Mouse (Mus musculus): Measurements from ENCODE around the gene Hist1h2an. TPM values are rescaled to one million over a fixed set of nuclear protein-coding genes. Genes with fewer than 3 reads are reported as not detected.
A peak's percentile ranks its signal among the peaks of the same experiment; 100 is the strongest.

Hist1h2an gene
- polyA plus RNA-seq, 1 experiment from 2014 or later = 1.3 TPM

GRCm38 (mm10) chr13:21749387-21750158 lies 37.4 kb downstream of the Hist1h2an start:
- TF ChIP-seq EP300 (IDR thresholded peaks at IDR 0.05) (no peak), CTCF (IDR thresholded peaks at IDR 0.05) (no peak)
- WGBS = 2% methylated on average over 5 of the region's 5 CpGs
- Histone ChIP-seq H3K27me3 (replicated peaks; ENCODE audit: insufficient read depth, low read length) (no peaks in the 10 kb centered on the region), H3K4me1 (ENCODE audit: insufficient read depth, low read depth, low read length) (peaks cover 7% of the 10 kb centered on the region), H3K9me3 (ENCODE audit: low read length) (no peaks in the 10 kb centered on the region), H3K9ac (replicated peaks; ENCODE audit: low read depth) (peak overlapping the region; percentile 32; the same call in 1 of the 2 replicates), H3K27ac (ENCODE audit: low read length) (no peak overlapping the region), H3K36me3 (ENCODE audit: insufficient read depth, low read length) (no peaks in the 10 kb centered on the region), H3K4me2 (replicated peaks; ENCODE audit: low read depth, low read length) (peak overlapping the region; percentile 56), H3K4me3 (ENCODE audit: low read depth, low read length) (peak overlapping the region; percentile 39)
- ATAC-seq = no peak
- DNase-seq (ENCODE audit: low spot score) = no peak

DNA sequence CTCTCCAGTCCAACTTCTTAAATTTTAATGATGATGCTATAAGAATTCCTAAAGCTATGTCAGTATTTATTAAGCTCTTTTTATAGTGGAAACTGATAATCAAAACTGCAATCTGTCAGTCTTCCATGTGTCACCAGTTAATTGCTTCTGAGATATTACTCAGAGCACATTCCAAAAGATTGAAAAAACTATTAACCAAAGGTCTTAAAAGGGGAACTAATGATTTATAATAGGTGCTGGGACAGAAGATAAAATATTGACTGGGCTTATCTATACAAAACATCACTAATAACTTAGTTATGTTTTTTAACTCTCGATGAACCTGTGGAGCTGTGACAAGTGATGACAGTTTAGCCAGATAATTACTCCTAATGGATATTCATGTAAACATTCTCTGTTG lies 42.0 kb downstream of the Hist1h2an start:
- DNase-seq (ENCODE audit: low spot score) (no peak), ATAC-seq (no peak)
- Histone ChIP-seq H3K36me3 (ENCODE audit: insufficient read depth, low read length) (no peaks in the 10 kb centered on the region), H3K27me3 (replicated peaks; ENCODE audit: insufficient read depth, low read length) (no peaks in the 10 kb centered on the region), H3K27ac (ENCODE audit: low read length) (no peak overlapping the region), H3K4me3 (ENCODE audit: low read depth, low read length) (no peak overlapping the region), H3K4me2 (replicated peaks; ENCODE audit: low read depth, low read length) (no peak overlapping the region), H3K9ac (replicated peaks; ENCODE audit: low read depth) (no peak overlapping the region), H3K9me3 (ENCODE audit: low read length) (no peaks in the 10 kb centered on the region), H3K4me1 (ENCODE audit: insufficient read depth, low read depth, low read length) (peaks cover 7% of the 10 kb centered on the region; the same call in 1 of the 2 replicates)
- WGBS = 51% methylated on average over 1 of the region's 1 CpGs
- TF ChIP-seq EP300 (IDR thresholded peaks at IDR 0.05) = no peak
- no peak for TF ChIP-seq CTCF (IDR thresholded peaks at IDR 0.05)

Small RNA genes lying within 50 kb of the gene (microRNA-seq; reads per million reads assigned to microRNA genes)
- gene Gm19658 = not detected
- gene Gm44346 = not detected
- gene Gm44454 = not detected
- gene Gm44466 = not detected

Other genes starting within 250 kb of the Hist1h2an start
- gene Olfr1366, start 244.4 kb downstream of the Hist1h2an start, polyA plus RNA-seq (2015; fragmentation: Nextera tagmentation; extraction: Ambion mirVana) = 0.06 TPM in 1 of 2 replicates, not detected in the other
- 0.05 TPM in 1 of 2 replicates, not detected in the other for gene Olfr1535, start 227.3 kb downstream of the Hist1h2an start, polyA plus RNA-seq (2015; fragmentation: Nextera tagmentation; extraction: Ambion mirVana)
- not detected in 2 replicates for gene Olfr1364, start 205.5 kb downstream of the Hist1h2an start, polyA plus RNA-seq (2015; fragmentation: Nextera tagmentation; extraction: Ambion mirVana)
- gene Olfr1362, start 173.2 kb downstream of the Hist1h2an start, polyA plus RNA-seq (2015; fragmentation: Nextera tagmentation; extraction: Ambion mirVana) = not detected in 2 replicates
- not detected in 2 replicates for gene Olfr11, start 144.7 kb downstream of the Hist1h2an start, polyA plus RNA-seq (2015; fragmentation: Nextera tagmentation; extraction: Ambion mirVana)
- gene Olfr1361, start 123.8 kb downstream of the Hist1h2an start, polyA plus RNA-seq (2015; fragmentation: Nextera tagmentation; extraction: Ambion mirVana) = not detected in 2 replicates
- gene Olfr1360, start 109.8 kb downstream of the Hist1h2an start, polyA plus RNA-seq (2015; fragmentation: Nextera tagmentation; extraction: Ambion mirVana) = not detected in 2 replicates
- not detected in 2 replicates for gene Olfr1359, start 89.1 kb downstream of the Hist1h2an start, polyA plus RNA-seq (2015; fragmentation: Nextera tagmentation; extraction: Ambion mirVana)
- gene Hist1h2bl, start 71.1 kb downstream of the Hist1h2an start, polyA plus RNA-seq (2015; fragmentation: Nextera tagmentation; extraction: Ambion mirVana) = not detected in 2 replicates
- gene Hist1h2ai, start 70.8 kb downstream of the Hist1h2an start, polyA plus RNA-seq (2015; fragmentation: Nextera tagmentation; extraction: Ambion mirVana) = 5.4 TPM in 1 of 2 replicates, not detected in the other
- gene Hist1h3h, start 69.6 kb downstream of the Hist1h2an start, polyA plus RNA-seq (2015; fragmentation: Nextera tagmentation; extraction: Ambion mirVana) = 2.0 TPM in 1 of 2 replicates, not detected in the other
- gene Hist1h2bm, start 65.2 kb downstream of the Hist1h2an start, polyA plus RNA-seq (2015; fragmentation: Nextera tagmentation; extraction: Ambion mirVana) = 0.66 and 0.67 TPM in 2 replicates
- gene Hist1h4j, start 52.2 kb downstream of the Hist1h2an start, polyA plus RNA-seq (2015; fragmentation: Nextera tagmentation; extraction: Ambion mirVana) = not detected in 2 replicates
- 0.84 and 0.89 TPM in 2 replicates for gene Hist1h4k, start 36.7 kb downstream of the Hist1h2an start, polyA plus RNA-seq (2015; fragmentation: Nextera tagmentation; extraction: Ambion mirVana)
- gene Hist1h2ak, start 33.4 kb downstream of the Hist1h2an start, polyA plus RNA-seq (2015; fragmentation: Nextera tagmentation; extraction: Ambion mirVana) = 7.5 and 9.4 TPM in 2 replicates
- gene Hist1h2bn, start 33.1 kb downstream of the Hist1h2an start, polyA plus RNA-seq (2015; fragmentation: Nextera tagmentation; extraction: Ambion mirVana) = 1.1 and 1.3 TPM in 2 replicates
- 1.4 and 2.4 TPM in 2 replicates for gene Hist1h1b, start 6.6 kb downstream of the Hist1h2an start, polyA plus RNA-seq (2015; fragmentation: Nextera tagmentation; extraction: Ambion mirVana)
- gene Hist1h3i, start 3.8 kb downstream of the Hist1h2an start, polyA plus RNA-seq (2015; fragmentation: Nextera tagmentation; extraction: Ambion mirVana) = 14.5 and 16.9 TPM in 2 replicates
- 0.61 and 0.95 TPM in 2 replicates for gene Hist1h2bp, start 243 bp upstream of the Hist1h2an start, polyA plus RNA-seq (2015; fragmentation: Nextera tagmentation; extraction: Ambion mirVana)
- gene Hist1h2bq, start 23.0 kb upstream of the Hist1h2an start, polyA plus RNA-seq (2015; fragmentation: Nextera tagmentation; extraction: Ambion mirVana) = 3.0 and 4.5 TPM in 2 replicates
- gene Hist1h2ao, start 23.2 kb upstream of the Hist1h2an start, polyA plus RNA-seq (2015; fragmentation: Nextera tagmentation; extraction: Ambion mirVana) = not detected in 2 replicates
- 0.90 TPM in 1 of 2 replicates, not detected in the other for gene Hist1h4m, start 24.5 kb upstream of the Hist1h2an start, polyA plus RNA-seq (2015; fragmentation: Nextera tagmentation; extraction: Ambion mirVana)
- 4.6 and 6.0 TPM in 2 replicates for gene Hist1h4n, start 45.0 kb upstream of the Hist1h2an start, polyA plus RNA-seq (2015; fragmentation: Nextera tagmentation; extraction: Ambion mirVana)
- gene Hist1h2ap, start 46.3 kb upstream of the Hist1h2an start, polyA plus RNA-seq (2015; fragmentation: Nextera tagmentation; extraction: Ambion mirVana) = 382 and 386 TPM in 2 replicates
- 3.0 and 3.8 TPM in 2 replicates for gene Hist1h2br, start 46.5 kb upstream of the Hist1h2an start, polyA plus RNA-seq (2015; fragmentation: Nextera tagmentation; extraction: Ambion mirVana)
- 2.5 and 3.4 TPM in 2 replicates for gene Zfp184, start 157.9 kb upstream of the Hist1h2an start, polyA plus RNA-seq (2015; fragmentation: Nextera tagmentation; extraction: Ambion mirVana)
- not detected in 2 replicates for gene Pom121l2, start 194.0 kb upstream of the Hist1h2an start, polyA plus RNA-seq (2015; fragmentation: Nextera tagmentation; extraction: Ambion mirVana)
- 0.62 and 1.1 TPM in 2 replicates for gene Prss16, start 222.5 kb upstream of the Hist1h2an start, polyA plus RNA-seq (2015; fragmentation: Nextera tagmentation; extraction: Ambion mirVana)
- gene Hist1h2ah, start 248.3 kb upstream of the Hist1h2an start, polyA plus RNA-seq (2015; fragmentation: Nextera tagmentation; extraction: Ambion mirVana) = 4.2 and 5.2 TPM in 2 replicates
- gene Hist1h2bk, start 248.7 kb upstream of the Hist1h2an start, polyA plus RNA-seq (2015; fragmentation: Nextera tagmentation; extraction: Ambion mirVana) = 0.45 and 0.81 TPM in 2 replicates